Mouse (Mus musculus): Measurements from ENCODE around the gene Rab12. TPM values are rescaled to one million over a fixed set of nuclear protein-coding genes. Genes with fewer than 3 reads are reported as not detected.
"Not testable (repeated sequence)": the region's sequence is repeated elsewhere in the genome, so short reads cannot be mapped to it uniquely, and the experiment has no call there.

The Rab12 gene
- 49.0 and 49.6 TPM in 2 replicates for polyA plus RNA-seq (2015; fragmentation: Nextera tagmentation; extraction: Ambion mirVana)

- Histone ChIP-seq H3K9me3 (no peaks in the 10 kb centered on the region), H3K27ac (no peak within 1 kb of the TSS), H3K36me3 (peaks cover 8% of the 10 kb centered on the region), H3K9ac (peak within 1 kb of the TSS; percentile 96), H3K4me1 (peaks cover 19% of the 10 kb centered on the region), H3K27me3 (no peaks in the 10 kb centered on the region), H3K4me2 (replicated peaks) (peak within 1 kb of the TSS; percentile 84), H3K4me3 (peak within 1 kb of the TSS; percentile 77)
- ATAC-seq (ENCODE audit: low FRiP score, low read depth), result peak; percentile 95
- 8% methylated on average over 59 of the region's 71 CpGs for WGBS
Observed at GRCm38 (mm10) chr17:66519554-66520553, at the start of gene Rab12. TSS of gene Rab12 (minus strand) at chr17:66519729.

- Histone ChIP-seq H3K4me3 (no peak overlapping the region), H3K36me3 (no peaks in the 10 kb centered on the region), H3K27ac (no peak overlapping the region), H3K4me2 (replicated peaks) (no peak overlapping the region), H3K9ac (no peak overlapping the region), H3K4me1 (no peaks in the 10 kb centered on the region), H3K9me3 (no peaks in the 10 kb centered on the region), H3K27me3 (no peaks in the 10 kb centered on the region)
- 62% methylated on average over 7 of the region's 7 CpGs for WGBS
- ATAC-seq (ENCODE audit: low FRiP score, low read depth), result no peak
Observed at GRCm38 (mm10) chr17:66564213-66564612, 44.7 kb upstream of the Rab12 start.

DNA sequence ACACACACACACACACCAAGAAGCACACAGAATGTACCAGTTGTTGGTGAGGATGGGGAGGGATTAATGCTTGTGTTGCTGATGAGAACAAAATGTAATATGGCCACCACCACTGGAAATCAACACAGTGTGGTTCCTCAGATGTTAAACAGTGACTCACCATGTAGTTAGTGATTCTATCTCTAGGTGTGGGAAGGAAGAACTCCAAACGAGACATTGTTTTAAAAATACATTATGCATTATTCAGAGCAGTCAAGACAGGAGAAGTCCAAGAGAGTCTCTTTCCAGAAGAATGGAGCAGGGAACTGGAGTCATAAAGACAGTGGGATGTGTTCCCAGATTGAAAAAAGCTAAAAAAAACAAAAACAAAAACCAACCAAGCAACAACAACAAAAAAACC, 44.0 kb upstream of the Rab12 start:
- no peaks in the 10 kb centered on the region for H3K9me3 ChIP-seq
- ATAC-seq (ENCODE audit: low FRiP score, low read depth), result no peak
- 75% methylated on average over 1 of the region's 1 CpGs for WGBS
- H3K4me1 ChIP-seq, result no peaks in the 10 kb centered on the region
- H3K27ac ChIP-seq, result no peak overlapping the region
- H3K4me2 ChIP-seq (replicated peaks), result no peak overlapping the region
- no peaks in the 10 kb centered on the region for H3K36me3 ChIP-seq
- H3K9ac ChIP-seq, result no peak overlapping the region
- no peak overlapping the region for H3K4me3 ChIP-seq
- H3K27me3 ChIP-seq, result no peaks in the 10 kb centered on the region

DNA sequence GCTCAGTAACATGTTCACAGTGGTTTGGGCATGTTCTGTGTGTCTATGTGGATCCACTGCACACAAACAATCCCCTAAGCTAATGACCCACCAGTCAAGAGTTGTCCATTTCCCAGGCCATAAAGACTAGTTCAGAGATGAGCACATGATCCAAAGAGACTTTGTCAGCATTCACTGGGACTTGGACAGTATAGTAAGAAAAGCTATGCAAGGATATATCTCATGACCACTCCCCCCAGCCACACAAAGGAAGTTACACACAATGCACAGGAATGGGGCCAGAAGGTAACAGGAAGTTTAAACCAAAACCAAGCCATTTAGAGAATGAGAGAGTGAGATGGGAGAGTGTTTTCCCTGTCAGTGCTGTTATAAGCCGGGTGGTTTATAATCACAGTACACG, 41.9 kb upstream of the Rab12 start:
- no peaks in the 10 kb centered on the region for H3K4me1 ChIP-seq
- ATAC-seq (ENCODE audit: low FRiP score, low read depth), result no peak
- H3K4me2 ChIP-seq (replicated peaks), result no peak overlapping the region
- WGBS, result 58% methylated on average over 2 of the region's 2 CpGs
- H3K4me3 ChIP-seq, result no peak overlapping the region
- no peak overlapping the region for H3K27ac ChIP-seq
- H3K36me3 ChIP-seq, result no peaks in the 10 kb centered on the region
- H3K27me3 ChIP-seq, result no peaks in the 10 kb centered on the region
- no peak overlapping the region for H3K9ac ChIP-seq
- H3K9me3 ChIP-seq, result no peaks in the 10 kb centered on the region

DNA sequence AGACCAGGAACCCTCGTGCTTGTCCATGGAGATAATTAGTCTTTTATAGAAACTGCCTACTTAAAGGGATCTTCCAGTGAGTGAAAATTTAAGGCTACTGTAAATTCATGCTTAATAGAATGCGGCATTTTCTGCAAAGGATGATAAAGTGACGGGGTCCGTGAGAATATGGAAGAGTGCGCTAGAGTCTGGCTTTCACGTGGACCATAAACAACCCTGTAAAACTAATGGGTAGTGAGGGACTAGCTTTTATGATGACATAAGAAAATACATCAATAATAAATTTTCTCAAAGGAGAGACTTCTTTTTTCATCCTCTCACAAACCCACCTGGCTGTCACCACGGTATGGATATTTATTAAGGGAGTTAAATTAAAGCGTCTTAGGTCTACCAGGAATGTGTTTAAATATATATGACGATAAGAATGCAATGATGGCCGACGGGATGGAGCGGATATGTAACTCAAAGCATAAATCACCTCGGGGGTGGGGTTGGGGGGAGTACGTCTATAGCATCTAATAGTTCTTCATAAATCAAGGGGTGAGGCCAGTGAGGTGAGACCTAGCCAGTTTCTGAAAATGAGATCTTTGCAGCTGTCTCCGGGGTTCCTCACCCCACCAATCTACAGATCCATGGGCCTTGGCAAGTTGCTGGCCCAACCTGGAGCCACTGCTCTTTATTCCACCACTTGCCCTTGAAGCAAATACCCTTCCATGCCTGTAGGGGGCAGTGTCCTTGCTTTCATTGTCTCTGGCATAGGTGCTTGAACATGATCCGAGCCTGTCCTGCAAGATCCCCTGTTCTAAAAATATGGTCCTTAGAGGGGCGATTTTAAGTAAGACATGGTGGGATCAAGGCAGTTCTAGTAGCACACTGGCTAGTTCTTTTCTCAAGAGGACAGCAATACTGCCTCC, 39.1 kb upstream of the Rab12 start:
- Histone ChIP-seq H3K27me3 (no peaks in the 10 kb centered on the region), H3K36me3 (no peaks in the 10 kb centered on the region), H3K4me2 (replicated peaks) (no peak overlapping the region), H3K27ac (no peak overlapping the region), H3K4me1 (no peaks in the 10 kb centered on the region), H3K9ac (no peak overlapping the region), H3K9me3 (no peaks in the 10 kb centered on the region), H3K4me3 (no peak overlapping the region)
- 86% methylated on average over 17 of the region's 17 CpGs for WGBS
- no peak for ATAC-seq (ENCODE audit: low FRiP score, low read depth)

DNA sequence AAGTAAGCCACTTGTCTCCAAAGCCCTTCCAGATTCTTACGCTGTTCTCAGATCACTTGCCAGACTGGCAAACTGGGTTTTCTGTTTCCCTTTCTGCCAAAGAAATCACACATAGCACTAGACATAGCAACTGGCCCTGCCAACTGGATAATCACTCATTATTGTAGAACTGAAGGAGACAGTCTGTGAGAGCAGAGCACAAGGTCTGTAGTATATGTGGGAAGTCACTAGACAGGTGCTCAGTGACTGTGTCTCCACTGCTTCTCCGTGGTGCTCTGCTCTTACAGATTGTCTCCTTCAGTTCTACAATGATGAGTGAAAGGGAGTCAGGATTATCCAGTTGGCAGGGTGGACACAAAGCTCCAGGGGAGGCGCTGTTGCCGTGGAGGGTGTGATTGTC, 33.2 kb upstream of the Rab12 start:
- Histone ChIP-seq H3K9ac (no peak overlapping the region), H3K27me3 (no peaks in the 10 kb centered on the region), H3K4me3 (no peak overlapping the region), H3K9me3 (no peaks in the 10 kb centered on the region), H3K36me3 (no peaks in the 10 kb centered on the region), H3K4me1 (no peaks in the 10 kb centered on the region), H3K27ac (no peak overlapping the region), H3K4me2 (replicated peaks) (no peak overlapping the region)
- WGBS, result 76% methylated on average over 4 of the region's 4 CpGs
- no peak for ATAC-seq (ENCODE audit: low FRiP score, low read depth)

DNA sequence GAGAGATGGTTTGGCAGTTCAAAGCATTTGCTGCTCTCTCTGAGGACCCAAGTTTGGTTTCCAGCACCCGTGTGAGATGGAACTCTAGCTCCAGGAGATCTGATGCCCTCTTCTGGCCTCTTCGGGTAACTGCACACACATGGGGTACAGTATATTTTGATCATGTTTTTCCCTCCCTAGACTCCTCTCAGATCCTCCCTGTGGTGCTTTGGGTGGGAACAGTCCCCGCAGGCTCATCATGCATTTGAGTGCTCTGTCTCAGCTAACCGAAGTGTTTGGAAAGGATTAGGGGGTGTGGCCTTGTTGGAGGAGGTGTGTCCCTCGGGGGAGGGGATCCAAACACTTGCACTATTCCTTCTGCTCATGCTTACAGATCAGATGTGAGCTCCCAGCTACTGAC, 31.0 kb upstream of the Rab12 start:
- Histone ChIP-seq H3K4me2 (replicated peaks) (no peak overlapping the region), H3K27ac (no peak overlapping the region), H3K4me3 (no peak overlapping the region), H3K36me3 (no peaks in the 10 kb centered on the region), H3K4me1 (no peaks in the 10 kb centered on the region), H3K9me3 (no peaks in the 10 kb centered on the region), H3K9ac (no peak overlapping the region), H3K27me3 (no peaks in the 10 kb centered on the region)
- WGBS, result 87% methylated on average over 5 of the region's 5 CpGs
- no peak for ATAC-seq (ENCODE audit: low FRiP score, low read depth)

DNA sequence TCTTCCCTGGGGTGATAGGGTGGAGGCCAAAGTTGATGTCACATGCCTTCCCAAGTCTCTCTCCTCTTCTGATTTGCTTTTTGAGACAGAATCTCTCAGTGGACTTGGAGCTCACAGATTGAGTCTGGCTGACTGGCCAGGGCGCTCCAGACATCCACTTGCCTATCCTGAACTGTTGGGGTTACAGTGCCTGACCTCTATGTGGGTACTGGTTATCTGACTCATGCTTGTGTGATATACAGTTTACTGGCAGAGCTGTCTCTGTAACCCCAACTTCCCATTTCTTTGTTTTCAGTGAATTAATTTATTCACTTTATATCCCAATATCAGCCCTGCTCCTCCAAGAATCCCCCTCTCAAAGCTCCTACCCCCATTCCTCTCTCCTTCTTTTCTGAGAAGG, 12.8 kb upstream of the Rab12 start:
- Histone ChIP-seq H3K4me2 (replicated peaks) (no peak overlapping the region), H3K4me1 (no peaks in the 10 kb centered on the region), H3K27ac (no peak overlapping the region), H3K36me3 (no peaks in the 10 kb centered on the region), H3K9ac (no peak overlapping the region), H3K27me3 (no peaks in the 10 kb centered on the region), H3K9me3 (peaks cover 7% of the 10 kb centered on the region; the same call in 1 of the 2 replicates), H3K4me3 (no peak overlapping the region)
- 93% methylated on average over 1 of the region's 1 CpGs for WGBS
- ATAC-seq (ENCODE audit: low FRiP score, low read depth), result no peak

GRCm38 (mm10) chr17:66523396-66523795, 3.9 kb upstream of the Rab12 start:
- WGBS, result 81% methylated on average over 5 of the region's 5 CpGs

DNA sequence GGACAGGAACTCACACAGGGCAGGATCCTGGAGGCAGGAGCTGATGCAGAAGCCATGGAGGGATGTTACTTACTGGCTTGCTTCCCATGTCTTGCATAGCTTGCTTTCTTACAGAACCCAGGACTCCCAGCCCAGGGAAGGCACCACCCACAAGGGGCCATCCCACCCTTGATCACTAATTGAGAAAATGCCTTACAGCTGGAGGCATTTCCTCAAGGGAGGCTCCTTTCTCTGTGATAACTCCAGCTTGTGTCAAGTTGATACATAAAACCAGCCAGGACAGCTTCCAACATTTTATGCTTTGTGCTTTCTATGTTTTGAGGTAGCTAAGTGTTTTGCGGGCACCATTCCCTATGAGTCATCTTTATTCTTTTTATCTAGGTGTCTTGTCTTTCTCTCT, 3.1 kb upstream of the Rab12 start:
- not testable (repeated sequence) for H3K9ac ChIP-seq; H3K27me3 ChIP-seq; ATAC-seq (ENCODE audit: low FRiP score, low read depth); H3K36me3 ChIP-seq; H3K4me3 ChIP-seq; H3K27ac ChIP-seq; H3K4me2 ChIP-seq (replicated peaks); H3K9me3 ChIP-seq
- peaks cover 11% of the 10 kb centered on the region for H3K4me1 ChIP-seq
- 94% methylated on average over 1 of the region's 1 CpGs for WGBS

More at GRCm38 (mm10) chr17:66523396-66523795, 3.9 kb upstream of the Rab12 start:
- Histone ChIP-seq H3K4me2 (replicated peaks) (no peak overlapping the region), H3K4me3 (no peak overlapping the region), H3K27ac (no peak overlapping the region), H3K9ac (no peak overlapping the region), H3K27me3 (no peaks in the 10 kb centered on the region), H3K9me3 (no peaks in the 10 kb centered on the region), H3K4me1 (peaks cover 4% of the 10 kb centered on the region), H3K36me3 (no peaks in the 10 kb centered on the region)
- no peak for ATAC-seq (ENCODE audit: low FRiP score, low read depth)

DNA sequence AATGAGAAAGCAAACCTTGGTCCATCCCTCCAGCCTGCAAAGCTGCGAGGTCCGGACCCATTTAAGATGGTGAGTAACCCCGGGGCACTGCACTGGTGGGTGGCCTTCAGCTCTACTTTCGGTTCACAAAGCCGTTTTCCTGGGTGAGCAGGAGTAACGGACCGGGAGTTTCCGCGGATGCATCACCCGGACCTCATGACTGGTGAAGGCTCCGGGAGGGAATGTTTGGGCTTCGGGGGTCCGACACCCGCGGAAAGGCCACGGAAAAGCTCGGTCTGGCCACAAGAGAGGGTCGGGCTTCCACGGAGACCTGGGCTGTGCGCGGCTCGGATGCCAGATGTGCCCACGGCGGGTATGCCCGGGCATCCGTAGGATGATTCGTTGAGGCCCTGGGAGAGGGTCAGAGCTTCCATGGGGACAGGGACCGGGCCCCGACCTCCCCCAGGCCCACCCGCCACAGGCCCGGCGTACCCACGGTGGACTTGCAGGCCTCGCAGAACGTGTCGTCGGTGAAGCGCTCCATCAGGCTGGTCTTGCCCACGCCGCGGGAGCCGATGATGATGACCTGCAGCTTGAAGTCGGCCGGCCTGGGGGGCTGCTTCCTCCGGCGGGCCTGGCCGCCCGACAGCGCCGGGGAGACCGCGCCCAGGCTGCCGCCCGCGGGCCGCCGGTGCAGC, 514 bp downstream of the Rab12 start:
- Histone ChIP-seq H3K4me1 (peaks cover 19% of the 10 kb centered on the region), H3K36me3 (peaks cover 8% of the 10 kb centered on the region), H3K27ac (no peak overlapping the region), H3K9me3 (no peaks in the 10 kb centered on the region), H3K9ac (peak overlapping the region; percentile 96), H3K4me2 (replicated peaks) (peak overlapping the region; percentile 84), H3K27me3 (no peaks in the 10 kb centered on the region), H3K4me3 (peak overlapping the region; percentile 77)
- peak; percentile 55 for ATAC-seq (ENCODE audit: low FRiP score, low read depth)
- under 1% methylated on average over 47 of the region's 57 CpGs for WGBS

Data from limb, embryonic 13.5 days (tissue).